Mouse (Mus musculus): ENCODE data around the gene Fyn.

GRCm38 (mm10) chr10:39417611-39418010, 49.0 kb downstream of the Fyn start:
- TF ChIP-seq CTCF (IDR thresholded peaks at IDR 0.05; ENCODE audit: extremely low read depth, insufficient read depth, low read length) (no peak), POLR2A (IDR thresholded peaks at IDR 0.05; ENCODE audit: extremely low read depth, insufficient read depth, low read length) (no peak)

Measured in cortical plate, adult 2 months (tissue).